Mouse (Mus musculus) bone marrow, adult 2 months (tissue): ENCODE measurements around the gene Dus1l.
A peak's percentile ranks its signal among the peaks of the same experiment; 100 is the strongest.

Experiments
- CTCF ChIP-seq: fragments of 200-500 bp; IDR thresholded peaks from 2 replicates; pipeline ENCODE4 v1.5.1; 2011; ENCODE audit warnings: low read length, control low read depth; ENCODE audit not compliant: control insufficient read depth, insufficient read depth
- POLR2A ChIP-seq: fragments of 200-500 bp; IDR thresholded peaks from 2 replicates; pipeline ENCODE4 v1.6.1; 2011; ENCODE audit warnings: low read depth, mild to moderate bottlenecking, control low read depth, low read length, borderline replicate concordance; ENCODE audit not compliant: control insufficient read depth

DNA sequence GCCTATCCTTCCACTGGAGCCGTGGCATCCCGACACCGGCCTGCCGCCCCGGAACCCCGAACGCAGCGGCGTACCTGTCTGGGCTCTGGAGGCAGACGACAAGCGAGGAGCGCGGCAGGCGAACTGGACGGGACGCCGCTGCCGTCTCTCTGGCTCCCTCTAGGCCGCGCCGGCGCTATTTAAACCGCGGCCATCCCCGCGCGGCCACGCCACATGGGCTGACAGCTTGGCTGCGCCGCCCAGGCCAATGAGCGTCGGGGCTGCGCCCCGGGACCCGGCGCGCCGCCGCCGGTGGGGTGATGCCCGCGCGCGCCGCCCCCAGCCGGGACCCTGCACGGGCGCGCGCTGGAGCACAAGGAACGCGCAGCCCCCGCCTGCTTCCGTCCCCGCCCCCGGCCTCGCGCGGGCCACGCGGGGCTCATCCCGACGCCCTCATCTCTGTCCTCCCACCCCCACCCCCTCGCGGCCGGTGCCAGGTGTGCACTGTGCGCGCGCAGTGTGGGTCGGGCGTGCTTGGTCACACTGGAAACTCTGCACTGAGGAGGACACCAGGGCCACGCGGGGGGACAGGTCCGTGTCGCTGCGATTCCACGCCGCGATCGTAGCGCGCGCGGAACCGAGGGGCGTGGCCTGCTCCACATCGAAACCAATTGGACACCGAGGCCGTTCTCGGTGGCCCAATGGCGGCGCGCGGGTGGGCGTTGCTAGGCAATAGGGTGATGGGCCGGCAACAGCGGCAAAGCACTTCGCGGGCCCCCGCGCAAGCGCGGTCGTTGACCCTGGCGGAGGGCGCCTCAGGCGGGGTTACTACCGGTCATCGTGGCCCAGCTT is 28.0 kb upstream of the Dus1l start, which contains the start of gene Fasn:
- TF ChIP-seq CTCF (peak; percentile 35; the same call in 1 of the 2 replicates), POLR2A (peak; percentile 98)
